Mouse (Mus musculus): ENCODE measurements around the gene Dnajb1.

- no peak for TF ChIP-seq GATA1 (IDR thresholded peaks at IDR 0.05; ENCODE audit: borderline replicate concordance, low read length)
- TF ChIP-seq FLI1 (IDR thresholded peaks at IDR 0.05; ENCODE audit: low read length), result no peak
These were observed 41.7 kb downstream of the Dnajb1 start for GRCm38 (mm10) chr8:83649699-83650098.

Data from megakaryocyte, embryonic 14.5 days (primary cell).